Mouse (Mus musculus) layer of hippocampus, adult 18-20 months (tissue): Measurements from ENCODE around the gene Gm10226. TPM values are rescaled to one million over a fixed set of nuclear protein-coding genes. Genes with fewer than 3 reads are reported as not detected.

ENCODE experiments used
- total RNA-seq, 2 experiments: library from RNA; stranded (reverse); gene quantifications; 2 replicates each; pipeline ENCODE4 v1.2.3; 2021

Gm10226 gene
- total RNA-seq, 2 experiments from 2014 or later = 2.1 to 5.4 TPM

Other genes starting within 250 kb of the Gm10226 start
- 1 to 10 TPM; 3.6 to 3.8 TPM for gene Zfp51, start 241.5 kb upstream of the Gm10226 start, total RNA-seq
- 1 to 10 TPM; 4.6 to 4.8 TPM for gene Zfp53, start 202.9 kb upstream of the Gm10226 start, total RNA-seq
- gene Zfp52, start 156.3 kb upstream of the Gm10226 start, total RNA-seq = 1 to 10 TPM; 8.0 TPM
- 10 to 100 TPM; 11.4 to 13.1 TPM for gene Zfp948, start 124.9 kb upstream of the Gm10226 start, total RNA-seq
- 10 to 100 TPM in 1 of 2 experiments, 1 to 10 TPM in 1; 9.4 to 11.6 TPM for gene Zfp983, start 41.2 kb upstream of the Gm10226 start, total RNA-seq
- 1 to 10 TPM; 7.3 to 8.6 TPM for gene Zfp760, start 15.9 kb downstream of the Gm10226 start, total RNA-seq
- 1 to 10 TPM; 3.8 to 3.9 TPM for gene Zfp229, start 38.9 kb downstream of the Gm10226 start, total RNA-seq
- under 1 TPM; 0.38 to 0.54 TPM for gene Zfp820, start 153.9 kb downstream of the Gm10226 start, total RNA-seq
- 1 to 10 TPM; 4.3 to 4.9 TPM for gene Zfp995, start 218.1 kb downstream of the Gm10226 start, total RNA-seq